24 mouse cellular contexts compared by ENCODE assay signal in genomic region chr13:99320453-99320852, GRCm38 (mm10).
"Had no signal": no experiment of that assay in that cellular context is flagged by ENCODE, and none has a peak within 500 bp of the region (broad histone marks: within the 10 kb centered on the region; RNA-seq: fewer than 3 reads in every experiment).

No protein-coding gene starts in this region.

- H3K27me3 ChIP-seq: heart, embryonic 13.5 days; heart, embryonic 15.5 days; hindbrain, embryonic 13.5 days; hindbrain, embryonic 15.5 days; limb, embryonic 12.5 days; liver, embryonic 13.5 days; liver, embryonic 15.5 days had no signal

- ATAC-seq: hindbrain, postnatal 0 days; liver, postnatal 0 days had no signal

- H3K27ac ChIP-seq: heart, adult 2 months; heart, embryonic 13.5 days; heart, embryonic 15.5 days; hindbrain, embryonic 13.5 days; hindbrain, embryonic 15.5 days; hindbrain, postnatal 0 days; layer of hippocampus, adult 2 months; left cerebral cortex, adult 2 months; limb, embryonic 10.5 days; limb, embryonic 12.5 days; liver, embryonic 13.5 days; liver, embryonic 15.5 days had no signal

- H3K4me2 ChIP-seq: heart, embryonic 13.5 days; heart, embryonic 15.5 days; hindbrain, embryonic 13.5 days; hindbrain, embryonic 15.5 days; limb, embryonic 12.5 days; liver, embryonic 11.5 days; liver, embryonic 13.5 days; liver, embryonic 15.5 days had no signal

- DNase-seq: gastrocnemius, postnatal 10 days; gastrocnemius, postnatal 25 days; heart, adult 11 months; heart, adult 2 months; heart, postnatal 14 days; heart, postnatal 36 days; kidney, adult 18-20 months; kidney, adult 8-10 months; kidney, postnatal 10 days; kidney, postnatal 36 days; liver; liver, embryonic 13.5 days; liver, postnatal 0 days had no signal

- H3K4me1 ChIP-seq: hindbrain, embryonic 13.5 days; hindbrain, embryonic 15.5 days; limb, embryonic 10.5 days; limb, embryonic 12.5 days; liver, embryonic 13.5 days; liver, embryonic 15.5 days had no signal

- H3K9ac ChIP-seq: heart, embryonic 13.5 days; heart, embryonic 15.5 days; hindbrain, embryonic 13.5 days; hindbrain, embryonic 15.5 days; limb, embryonic 12.5 days; liver, embryonic 13.5 days; liver, embryonic 15.5 days; liver, postnatal 0 days had no signal

- H3K9me3 ChIP-seq: heart, embryonic 13.5 days; heart, embryonic 15.5 days; hindbrain, embryonic 13.5 days; hindbrain, embryonic 15.5 days; limb, embryonic 10.5 days; limb, embryonic 12.5 days; liver, embryonic 13.5 days; liver, embryonic 15.5 days had no signal

- H3K4me3 ChIP-seq: heart, adult 2 months; heart, embryonic 13.5 days; heart, embryonic 15.5 days; hindbrain, embryonic 13.5 days; hindbrain, embryonic 15.5 days; layer of hippocampus, adult 2 months; left cerebral cortex, adult 2 months; limb, embryonic 10.5 days; limb, embryonic 12.5 days; liver, embryonic 13.5 days; liver, embryonic 15.5 days had no signal
